Mouse (Mus musculus): ENCODE data around the gene Prr14. TPM values are rescaled to one million over a fixed set of nuclear protein-coding genes. Genes with fewer than 3 reads are reported as not detected.
A peak's percentile ranks its signal among the peaks of the same experiment; 100 is the strongest.
"Not testable (repeated sequence)": the region's sequence is repeated elsewhere in the genome, so short reads cannot be mapped to it uniquely, and the experiment has no call there.

Prr14 gene
- polyA plus RNA-seq, 1 experiment from 2014 or later = 36.1 TPM

DNA sequence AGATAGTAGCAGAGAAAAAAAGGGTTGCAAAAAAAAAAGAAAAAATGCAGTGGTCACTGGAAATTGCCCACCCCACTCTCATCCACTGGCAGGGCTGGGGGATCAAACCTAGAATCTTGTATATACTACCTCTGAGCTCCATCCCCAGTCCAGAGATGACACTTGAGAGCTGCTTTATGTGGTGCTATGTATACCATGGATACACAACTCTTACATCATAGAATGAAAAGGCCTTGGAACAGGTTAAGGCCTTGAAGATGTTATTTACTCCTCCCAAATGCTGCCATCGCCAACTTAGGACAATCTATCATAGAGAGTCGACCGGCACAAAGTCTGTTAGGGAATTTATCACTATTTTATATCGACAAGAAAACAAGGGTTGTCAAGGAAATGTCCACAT, 17.4 kb downstream of the Prr14 start:
- Histone ChIP-seq H3K4me2 (replicated peaks) (peak overlapping the region; percentile 99), H3K9ac (peak overlapping the region; percentile 93), H3K4me3 (replicated peaks; ENCODE audit: low read length) (peak overlapping the region; percentile 84; the same call in 1 of the 2 replicates), H3K9me3 (ENCODE audit: control insufficient read depth, low read length) (no peaks in the 10 kb centered on the region), H3K36me3 (replicated peaks; ENCODE audit: control insufficient read depth, insufficient read depth) (peaks cover 56% of the 10 kb centered on the region), H3K4me1 (replicated peaks; ENCODE audit: control insufficient read depth, insufficient read depth, low read length) (peaks cover 35% of the 10 kb centered on the region), H3K27me3 (ENCODE audit: control insufficient read depth, insufficient read depth, low read length) (no peaks in the 10 kb centered on the region), H3K27ac (peak overlapping the region; percentile 88)
- ATAC-seq (ENCODE audit: low FRiP score) = no peak
- DNase-seq (ENCODE audit: low spot score) = no peak
- WGBS = 86% methylated on average over 4 of the region's 4 CpGs

DNA sequence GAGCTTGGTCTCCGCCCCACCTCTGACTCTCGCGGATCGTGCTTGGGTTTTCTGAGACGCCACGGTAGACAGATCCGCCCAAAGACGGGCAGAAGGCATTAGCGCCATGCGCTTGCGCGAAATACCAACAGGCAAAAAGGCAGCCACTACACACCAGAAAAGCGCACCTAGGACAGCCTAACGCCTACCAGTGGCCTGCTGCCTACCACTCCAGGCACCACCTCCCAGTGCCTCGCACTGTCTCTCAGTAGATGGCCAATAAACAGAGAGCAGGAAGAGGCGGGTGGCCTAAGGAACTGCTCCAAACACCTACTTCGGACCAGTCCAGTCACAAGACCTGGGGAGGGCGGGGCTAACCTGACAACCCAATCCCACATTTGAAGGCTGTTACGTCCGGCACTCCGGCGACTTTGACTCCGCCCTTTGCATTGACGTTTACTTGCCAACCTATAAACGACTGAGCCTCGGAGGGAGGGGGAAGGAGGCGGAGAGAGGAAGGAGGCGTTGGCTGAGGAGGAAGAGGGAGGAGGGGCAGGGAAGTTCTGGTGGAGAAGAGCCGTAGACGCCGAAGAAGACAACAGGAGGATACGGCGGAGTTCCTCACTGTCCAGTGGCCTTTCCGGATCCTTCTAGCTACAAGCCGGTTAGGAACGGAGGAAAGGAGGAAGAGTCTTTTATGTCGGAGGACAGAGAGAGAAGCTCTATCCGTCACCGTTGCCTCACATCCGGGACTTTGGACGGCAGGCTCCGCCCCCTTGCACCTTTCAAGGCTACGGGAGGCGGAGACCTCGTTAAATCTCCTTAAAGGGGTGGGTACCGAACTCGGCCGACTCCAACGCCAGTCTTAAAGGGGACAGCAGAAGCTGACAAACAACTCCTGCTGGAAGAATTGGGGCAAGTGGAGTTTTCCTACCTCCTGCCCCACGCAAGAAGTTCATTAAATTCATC, 18.6 kb downstream of the Prr14 start:
- peak overlapping the region; percentile 88 for H3K27ac ChIP-seq
- no peaks in the 10 kb centered on the region for H3K9me3 ChIP-seq (ENCODE audit: control insufficient read depth, low read length)
- peak overlapping the region; percentile 84 for H3K4me3 ChIP-seq (replicated peaks; ENCODE audit: low read length)
- peak overlapping the region; percentile 93 for H3K9ac ChIP-seq
- DNase-seq (ENCODE audit: low spot score) (peak; percentile 99), ATAC-seq (ENCODE audit: low FRiP score) (peak; percentile 93)
- H3K27me3 ChIP-seq (ENCODE audit: control insufficient read depth, insufficient read depth, low read length) = no peaks in the 10 kb centered on the region
- H3K4me1 ChIP-seq (replicated peaks; ENCODE audit: control insufficient read depth, insufficient read depth, low read length) = peaks cover 26% of the 10 kb centered on the region
- H3K4me2 ChIP-seq (replicated peaks) = peak overlapping the region; percentile 99
- under 1% methylated on average over 50 of the region's 50 CpGs for WGBS
- peaks cover 67% of the 10 kb centered on the region for H3K36me3 ChIP-seq (replicated peaks; ENCODE audit: control insufficient read depth, insufficient read depth)

GRCm38 (mm10) chr7:127478635-127479317, 19.4 kb downstream of the Prr14 start, which contains the start of gene Fbrs:
Gene Fbrs (plus strand): TSS chr7:127479199.
- peaks cover 67% of the 10 kb centered on the region for H3K36me3 ChIP-seq (replicated peaks; ENCODE audit: control insufficient read depth, insufficient read depth)
- ATAC-seq (ENCODE audit: low FRiP score) (peak; percentile 80), DNase-seq (ENCODE audit: low spot score) (peak; percentile 92)
- H3K9ac ChIP-seq = peak within 1 kb of the TSS; percentile 93
- H3K27me3 ChIP-seq (ENCODE audit: control insufficient read depth, insufficient read depth, low read length) = no peaks in the 10 kb centered on the region
- peaks cover 26% of the 10 kb centered on the region for H3K4me1 ChIP-seq (replicated peaks; ENCODE audit: control insufficient read depth, insufficient read depth, low read length)
- WGBS = 1% methylated on average over 60 of the region's 62 CpGs
- H3K4me2 ChIP-seq (replicated peaks) = peak within 1 kb of the TSS; percentile 99
- no peaks in the 10 kb centered on the region for H3K9me3 ChIP-seq (ENCODE audit: control insufficient read depth, low read length)
- peak within 1 kb of the TSS; percentile 88 for H3K27ac ChIP-seq
- H3K4me3 ChIP-seq (replicated peaks; ENCODE audit: low read length) = peak within 1 kb of the TSS; percentile 84

DNA sequence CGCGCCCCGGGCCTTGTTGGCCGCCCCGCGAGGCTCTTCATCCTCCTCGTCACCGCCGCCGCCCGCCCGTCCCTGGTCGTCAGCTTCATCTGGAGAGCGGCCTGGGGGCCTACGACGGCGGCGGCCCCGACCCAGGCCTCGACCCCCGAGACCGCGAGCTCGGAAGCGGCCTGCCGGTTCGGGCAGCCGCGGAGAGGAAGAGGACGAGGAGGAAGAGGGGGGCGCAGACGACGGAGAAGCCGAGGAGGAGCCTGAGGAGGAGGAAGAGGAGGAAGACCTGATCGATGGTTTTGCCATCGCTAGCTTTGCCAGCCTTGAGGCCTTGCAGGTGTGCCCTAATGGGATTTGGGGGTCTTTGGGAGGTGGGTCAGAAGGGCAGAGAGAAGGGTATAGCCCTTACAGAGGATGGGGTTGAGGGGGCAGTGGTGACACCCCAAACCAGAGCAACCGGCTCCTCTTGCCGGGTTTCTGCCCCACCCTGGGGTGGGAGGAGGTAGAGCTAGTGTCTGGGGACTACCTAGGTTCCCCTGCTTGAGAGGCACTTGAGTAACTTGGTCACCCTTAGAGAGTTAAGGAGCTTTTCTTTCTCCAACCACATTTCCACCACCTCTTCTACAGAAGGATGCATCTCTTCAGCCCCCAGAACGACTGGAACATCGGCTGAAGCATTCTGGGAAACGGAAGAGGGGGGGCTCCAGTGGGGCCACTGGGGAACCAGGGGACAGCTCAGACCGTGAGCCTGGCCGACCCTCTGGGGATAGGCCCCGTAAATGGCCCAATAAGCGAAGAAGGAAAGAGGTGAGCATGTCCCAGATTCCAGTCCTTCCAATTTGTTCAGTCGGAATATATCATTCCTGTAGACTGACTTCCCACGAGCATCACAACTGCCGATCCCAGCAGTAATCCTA, 20.2 kb downstream of the Prr14 start:
- H3K36me3 ChIP-seq (replicated peaks; ENCODE audit: control insufficient read depth, insufficient read depth) = peaks cover 67% of the 10 kb centered on the region
- no peaks in the 10 kb centered on the region for H3K9me3 ChIP-seq (ENCODE audit: control insufficient read depth, low read length)
- peak overlapping the region; percentile 93 for H3K9ac ChIP-seq
- DNase-seq (ENCODE audit: low spot score) (no peak), ATAC-seq (ENCODE audit: low FRiP score) (no peak)
- H3K4me1 ChIP-seq (replicated peaks; ENCODE audit: control insufficient read depth, insufficient read depth, low read length) = peaks cover 26% of the 10 kb centered on the region
- H3K4me3 ChIP-seq (replicated peaks; ENCODE audit: low read length) = peak overlapping the region; percentile 84
- peak overlapping the region; percentile 99 for H3K4me2 ChIP-seq (replicated peaks)
- no peaks in the 10 kb centered on the region for H3K27me3 ChIP-seq (ENCODE audit: control insufficient read depth, insufficient read depth, low read length)
- 5% methylated on average over 46 of the region's 48 CpGs for WGBS
- peak overlapping the region; percentile 88 for H3K27ac ChIP-seq

- WGBS = 76% methylated on average over 2 of the region's 2 CpGs
- H3K9me3 ChIP-seq (ENCODE audit: control insufficient read depth, low read length) = no peaks in the 10 kb centered on the region
- H3K9ac ChIP-seq = peak overlapping the region; percentile 93
- H3K4me1 ChIP-seq (replicated peaks; ENCODE audit: control insufficient read depth, insufficient read depth, low read length) = peaks cover 26% of the 10 kb centered on the region
- peaks cover 67% of the 10 kb centered on the region for H3K36me3 ChIP-seq (replicated peaks; ENCODE audit: control insufficient read depth, insufficient read depth)
- peak overlapping the region; percentile 84 for H3K4me3 ChIP-seq (replicated peaks; ENCODE audit: low read length)
- H3K27ac ChIP-seq = no peak overlapping the region
- DNase-seq (ENCODE audit: low spot score) = no peak
- no peak for ATAC-seq (ENCODE audit: low FRiP score)
- peak overlapping the region; percentile 99 for H3K4me2 ChIP-seq (replicated peaks)
- H3K27me3 ChIP-seq (ENCODE audit: control insufficient read depth, insufficient read depth, low read length) = no peaks in the 10 kb centered on the region
Measured at GRCm38 (mm10) chr7:127480321-127480720, 20.9 kb downstream of the Prr14 start.

GRCm38 (mm10) chr7:127485416-127485815, 26.0 kb downstream of the Prr14 start:
- WGBS = 82% methylated on average over 5 of the region's 5 CpGs
- H3K4me2 ChIP-seq (replicated peaks) = no peak overlapping the region
- peaks cover 93% of the 10 kb centered on the region for H3K36me3 ChIP-seq (replicated peaks; ENCODE audit: control insufficient read depth, insufficient read depth)

GRCm38 (mm10) chr7:127488364-127488763, 29.0 kb downstream of the Prr14 start:
- H3K36me3 ChIP-seq (replicated peaks; ENCODE audit: control insufficient read depth, insufficient read depth) = peaks cover 95% of the 10 kb centered on the region
- not testable (repeated sequence) for H3K27ac ChIP-seq; H3K4me2 ChIP-seq (replicated peaks); H3K4me1 ChIP-seq (replicated peaks; ENCODE audit: control insufficient read depth, insufficient read depth, low read length); H3K9me3 ChIP-seq (ENCODE audit: control insufficient read depth, low read length); ATAC-seq (ENCODE audit: low FRiP score); DNase-seq (ENCODE audit: low spot score); H3K27me3 ChIP-seq (ENCODE audit: control insufficient read depth, insufficient read depth, low read length); H3K9ac ChIP-seq; H3K4me3 ChIP-seq (replicated peaks; ENCODE audit: low read length)
- WGBS = 88% methylated on average over 4 of the region's 5 CpGs

More at GRCm38 (mm10) chr7:127485416-127485815, 26.0 kb downstream of the Prr14 start:
- Histone ChIP-seq H3K4me3 (replicated peaks; ENCODE audit: low read length) (no peak overlapping the region), H3K27me3 (ENCODE audit: control insufficient read depth, insufficient read depth, low read length) (no peaks in the 10 kb centered on the region), H3K9ac (no peak overlapping the region), H3K4me1 (replicated peaks; ENCODE audit: control insufficient read depth, insufficient read depth, low read length) (peaks cover 11% of the 10 kb centered on the region), H3K27ac (no peak overlapping the region), H3K9me3 (ENCODE audit: control insufficient read depth, low read length) (no peaks in the 10 kb centered on the region)
- ATAC-seq (ENCODE audit: low FRiP score) (no peak), DNase-seq (ENCODE audit: low spot score) (no peak)

DNA sequence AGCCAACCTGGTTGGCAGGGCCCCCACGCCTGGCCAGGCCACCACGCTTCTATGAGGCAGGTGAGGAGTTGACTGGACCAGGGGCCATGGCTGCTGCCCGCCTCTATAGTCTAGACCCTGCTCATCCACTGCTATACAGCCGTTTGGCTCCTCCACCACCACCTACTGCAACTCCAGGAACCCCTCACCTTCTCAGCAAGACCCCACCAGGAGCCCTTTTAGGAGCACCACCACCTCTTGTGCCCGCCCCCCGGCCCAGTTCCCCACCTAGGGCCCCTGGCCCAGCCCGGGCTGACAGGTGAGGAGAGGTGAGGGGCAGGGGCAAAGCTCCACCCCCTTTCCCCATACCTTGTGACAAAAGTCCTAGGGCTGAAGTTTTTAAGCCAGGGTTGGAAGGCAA, 30.6 kb downstream of the Prr14 start:
- H3K4me1 ChIP-seq (replicated peaks; ENCODE audit: control insufficient read depth, insufficient read depth, low read length) = no peaks in the 10 kb centered on the region
- ATAC-seq (ENCODE audit: low FRiP score) (no peak), DNase-seq (ENCODE audit: low spot score) (no peak)
- no peak overlapping the region for H3K4me3 ChIP-seq (replicated peaks; ENCODE audit: low read length)
- no peak overlapping the region for H3K27ac ChIP-seq
- H3K36me3 ChIP-seq (replicated peaks; ENCODE audit: control insufficient read depth, insufficient read depth) = peaks cover 79% of the 10 kb centered on the region
- H3K27me3 ChIP-seq (ENCODE audit: control insufficient read depth, insufficient read depth, low read length) = no peaks in the 10 kb centered on the region
- no peaks in the 10 kb centered on the region for H3K9me3 ChIP-seq (ENCODE audit: control insufficient read depth, low read length)
- H3K4me2 ChIP-seq (replicated peaks) = no peak overlapping the region
- 91% methylated on average over 7 of the region's 7 CpGs for WGBS
- no peak overlapping the region for H3K9ac ChIP-seq

Measured in hindbrain, embryonic 14.5 days (tissue).